Mouse (Mus musculus) ES-E14 (cell line): ENCODE measurements around the gene Foxred1. TPM values are rescaled to one million over a fixed set of nuclear protein-coding genes. Genes with fewer than 3 reads are reported as not detected.

Source experiments
- DNase-seq: peaks from one replicate; pipeline ENCODE4 v3.0.0-alpha.2; 2013; ENCODE audit warnings: low read depth, low spot score
- H3K27ac ChIP-seq: 2 replicates; pipeline ENCODE4 v1.5.1; 2012; ENCODE audit warnings: low read depth, mild to moderate bottlenecking, low read length, moderate library complexity, mixed read lengths; ENCODE audit not compliant: poor library complexity, insufficient read depth, severe bottlenecking
- H3K36me3 ChIP-seq: 2 replicates; pipeline ENCODE4 v1.6.1; 2012; ENCODE audit warnings: mild to moderate bottlenecking, low read length, moderate library complexity, mixed read lengths; ENCODE audit not compliant: control insufficient read depth, poor library complexity, insufficient read depth, severe bottlenecking
- H3K4me1 ChIP-seq, 2 experiments: fragments of 150-350 bp in 1 of 2; sonication (generic) in 1 of 2; 2 replicates each; pipeline ENCODE4 v1.6.1; 2012; ENCODE audit warnings: low read length in 2 of 2, mild to moderate bottlenecking in 1 of 2, mixed read lengths in 1 of 2; ENCODE audit not compliant: control insufficient read depth in 2 of 2, insufficient read depth in 2 of 2, poor library complexity in 1 of 2
- H3K4me3 ChIP-seq, 2 experiments: fragments of 150-350 bp in 1 of 2; sonication (generic) in 1 of 2; 2 replicates each; pipeline ENCODE4 v1.5.1; 2012; ENCODE audit warnings: low read length in 2 of 2, low read depth in 1 of 2, mild to moderate bottlenecking in 1 of 2, mixed read lengths in 1 of 2; ENCODE audit not compliant: insufficient read depth in 1 of 2, poor library complexity in 1 of 2, severe bottlenecking in 1 of 2
- H3K9ac ChIP-seq: 2 replicates; pipeline ENCODE4 v1.6.1; 2012; ENCODE audit warnings: low read depth, mild to moderate bottlenecking, low read length, mixed read lengths; ENCODE audit not compliant: poor library complexity, insufficient read depth, severe bottlenecking
- H3K9me3 ChIP-seq: fragments of 150-350 bp; sonication (generic); 2 replicates; pipeline ENCODE4 v1.6.1; 2012; ENCODE audit warnings: low read depth, mild to moderate bottlenecking, low read length; ENCODE audit not compliant: control insufficient read depth, insufficient read depth
- CHD2 ChIP-seq: IDR thresholded peaks from 2 replicates; pipeline ENCODE4 v1.6.1; 2014; ENCODE audit warnings: mild to moderate bottlenecking, low read depth, low read length, inconsistent platforms
- HCFC1 ChIP-seq: IDR thresholded peaks from 2 replicates; pipeline ENCODE4 v1.6.1; 2012; ENCODE audit warnings: low read length, inconsistent platforms, borderline replicate concordance; ENCODE audit not compliant: insufficient read depth
- MAFK ChIP-seq: IDR thresholded peaks from 2 replicates; pipeline ENCODE4 v1.6.1; 2014; ENCODE audit warnings: mild to moderate bottlenecking, low read depth, low read length, inconsistent platforms; ENCODE audit not compliant: insufficient read depth
- ZC3H11A ChIP-seq: IDR thresholded peaks from 2 replicates; pipeline ENCODE4 v1.6.1; 2012; ENCODE audit warnings: low read depth, mild to moderate bottlenecking, inconsistent platforms, low read length, borderline replicate concordance
- ZNF384 ChIP-seq: IDR thresholded peaks from 2 replicates; pipeline ENCODE4 v1.6.1; 2012; ENCODE audit warnings: low read depth, low read length, inconsistent platforms
- in situ Hi-C, 2 experiments: fragments of 600-800 bp; cut with MboI; formaldehyde crosslinking; loops; one replicate each; pipeline ENCODE4 v1.15.1; 2025; ENCODE audit warnings: low sequenced_read_pairs in 2 of 2, inconsistent platforms in 1 of 2; ENCODE audit not compliant: unreplicated experiment in 2 of 2
- total RNA-seq: library from RNA; depleted of rRNA; stranded (reverse); fragments of 300-350 nt; gene quantifications from 2 replicates; pipeline ENCODE4 v1.2.3, GENCODE M21; 2012

The Foxred1 gene
- total RNA-seq, 1 experiment: 40.6 TPM

- Histone ChIP-seq H3K9ac (no peak overlapping the region), H3K4me3 (no peak overlapping the region), H3K36me3 (peaks cover 6% of the 10 kb centered on the region), H3K4me1 (no peaks in the 10 kb centered on the region; a peak in 2 of 4 replicates), H3K9me3 (no peaks in the 10 kb centered on the region), H3K27ac (no peak overlapping the region)
- no peak for DNase-seq
- in situ Hi-C loops: loop anchor here (25.0 kb wide), 2 partner anchors 308 to 683 kb away; partner anchors contain the start of gene Kirrel3 (in 1 of the 2)
- TF ChIP-seq MAFK (no peak), ZC3H11A (no peak), CHD2 (no peak), HCFC1 (no peak), ZNF384 (no peak)
Measured at GRCm38 (mm10) chr9:35170071-35170470, 40.8 kb downstream of the Foxred1 start.

DNA sequence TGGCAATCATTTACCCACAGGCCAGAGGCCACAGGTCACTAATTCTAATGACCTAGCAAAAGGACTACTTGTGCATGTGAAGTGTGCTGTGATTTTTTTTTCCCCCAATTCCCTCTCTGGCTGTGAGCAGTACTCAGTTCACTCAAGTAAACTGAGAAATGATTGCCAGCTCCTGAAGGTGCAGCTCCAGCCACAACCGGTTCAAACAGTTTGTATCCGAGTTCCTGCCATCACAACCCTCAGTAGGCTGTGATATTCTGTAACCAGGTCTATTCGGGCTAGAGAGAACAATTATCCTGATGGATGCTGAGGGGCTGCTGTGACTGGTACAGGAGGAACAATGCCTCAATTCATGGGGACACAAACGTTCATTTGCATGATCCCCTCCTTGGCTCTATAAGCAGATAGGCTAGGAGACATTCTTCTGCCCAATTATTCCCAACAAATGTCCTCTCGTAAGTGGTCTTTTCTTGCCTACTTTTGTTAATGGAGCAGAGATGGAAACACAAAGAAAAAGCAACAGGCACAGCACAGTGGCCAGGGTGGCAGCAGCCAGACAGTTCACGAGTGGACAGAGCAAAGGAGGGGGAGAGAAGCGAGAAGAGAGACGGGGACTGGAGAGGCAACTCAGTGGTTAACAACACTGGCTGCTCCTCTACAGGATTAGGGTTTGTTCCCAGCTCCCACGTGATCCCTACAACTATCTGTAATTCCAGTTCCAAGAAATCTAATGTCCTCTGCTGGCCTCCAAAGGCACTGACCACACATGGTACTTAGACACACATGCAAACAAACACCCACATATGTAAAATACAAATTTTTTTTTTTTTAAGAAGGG lies 43.8 kb downstream of the Foxred1 start:
- Histone ChIP-seq H3K9ac (no peak overlapping the region), H3K9me3 (no peaks in the 10 kb centered on the region), H3K4me3 (no peak overlapping the region), H3K27ac (no peak overlapping the region), H3K4me1 (no peaks in the 10 kb centered on the region), H3K36me3 (peaks cover 10% of the 10 kb centered on the region)
- in situ Hi-C loops: loop anchor here (10.0 to 25.0 kb wide), 3 partner anchors 305 to 680 kb away; partner anchors contain the start of gene Kirrel3 (in 1 of the 2)
- TF ChIP-seq ZNF384: no peak
- no peak for TF ChIP-seq MAFK
- no peak for TF ChIP-seq HCFC1
- DNase-seq: no peak

DNA sequence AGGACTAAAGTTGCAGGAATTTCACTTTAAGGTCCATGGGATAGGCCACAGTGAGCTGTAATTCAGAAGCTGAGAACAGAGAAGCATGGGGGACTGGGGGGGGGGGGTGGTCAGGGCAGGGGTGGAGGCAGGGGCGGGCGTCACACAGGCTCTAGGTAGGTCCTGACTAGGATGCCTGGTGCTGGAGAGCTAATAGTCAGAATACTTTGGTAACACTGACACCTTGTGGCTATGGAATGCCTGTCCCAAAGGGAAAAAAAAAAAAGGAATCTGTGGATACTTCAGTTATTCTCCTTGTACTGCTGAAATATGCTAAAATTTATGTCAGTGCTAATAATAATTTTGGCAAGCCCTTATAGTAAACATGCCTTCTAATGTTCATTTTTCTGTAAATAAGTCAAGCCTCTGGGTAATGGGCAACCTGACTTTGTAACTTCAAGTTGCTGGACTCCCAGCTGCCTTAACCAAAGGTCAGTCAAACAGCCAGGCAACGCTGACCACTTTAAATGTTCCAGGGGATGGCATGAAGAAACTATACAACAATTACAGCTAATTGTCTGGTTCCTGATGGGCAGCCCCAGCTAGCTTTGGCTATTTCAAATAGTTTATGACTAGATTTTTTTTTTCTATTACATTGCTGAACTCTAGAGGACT lies 44.6 kb downstream of the Foxred1 start:
- Histone ChIP-seq H3K27ac (no peak overlapping the region), H3K4me1 (no peaks in the 10 kb centered on the region), H3K9me3 (no peaks in the 10 kb centered on the region), H3K9ac (no peak overlapping the region), H3K36me3 (peaks cover 11% of the 10 kb centered on the region), H3K4me3 (no peak overlapping the region)
- no peak for DNase-seq
- TF ChIP-seq MAFK: no peak
- peak; percentile 81 for TF ChIP-seq ZNF384
- in situ Hi-C loops: loop anchor here (10.0 to 25.0 kb wide), 3 partner anchors 304 to 679 kb away; partner anchors contain the start of gene Kirrel3 (in 1 of the 2)

DNA sequence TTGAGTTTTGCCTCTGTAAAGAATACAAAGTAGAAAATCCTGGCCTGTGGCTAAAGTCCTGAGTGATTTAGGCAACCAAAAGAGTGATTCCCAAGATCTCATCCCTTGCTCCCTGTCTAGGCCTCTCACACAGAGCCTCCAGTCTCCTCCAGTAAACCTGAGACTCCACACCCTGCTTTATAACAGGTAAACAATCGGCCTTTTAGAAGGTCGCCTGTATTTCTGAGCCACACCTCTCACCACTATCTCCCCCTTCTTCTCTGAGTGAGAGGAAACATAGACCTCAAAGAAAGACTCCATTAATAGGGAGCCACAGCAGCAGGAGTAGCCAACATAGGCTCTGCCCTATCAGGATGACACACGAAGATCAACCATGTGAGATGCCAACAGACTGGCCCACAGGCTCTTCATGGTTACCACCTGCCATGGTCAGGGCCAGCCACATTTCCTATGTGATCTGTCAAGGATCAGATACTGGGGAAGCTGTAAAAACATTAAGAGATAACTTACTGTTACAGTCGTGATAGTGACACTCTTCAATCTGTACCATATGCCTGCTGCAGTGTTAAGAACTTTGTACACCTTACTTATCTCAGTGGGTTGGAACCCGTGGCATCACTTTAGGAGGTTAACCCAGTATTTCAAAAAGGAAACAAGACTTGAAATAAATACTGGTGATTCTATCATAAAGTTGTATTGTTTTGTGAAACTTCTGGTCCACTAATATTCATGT lies 46.5 kb downstream of the Foxred1 start:
- Histone ChIP-seq H3K27ac (no peak overlapping the region), H3K9me3 (no peaks in the 10 kb centered on the region), H3K4me3 (no peak overlapping the region), H3K9ac (no peak overlapping the region), H3K36me3 (peaks cover 9% of the 10 kb centered on the region), H3K4me1 (no peaks in the 10 kb centered on the region)
- in situ Hi-C loops: loop anchor here (10.0 to 25.0 kb wide), 3 partner anchors 302 to 677 kb away; partner anchors contain the start of gene Kirrel3 (in 1 of the 2)
- TF ChIP-seq ZNF384 (no peak), HCFC1 (no peak)
- no peak for DNase-seq
